Mouse (Mus musculus) thymus, postnatal 10 days (tissue): Measurements from ENCODE around the gene Disp2.

Experiments
- DNase-seq, 2 experiments: peaks; one replicate each; pipeline ENCODE4 v3.0.0; 2021; ENCODE audit warnings: low spot score in 2 of 2

Gene Disp2

GRCm38 (mm10) chr2:118759828-118760227 is 19.7 kb upstream of the Disp2 start:
- peak; percentile 57 to 81 for DNase-seq

GRCm38 (mm10) chr2:118760311-118761025 is 19.1 kb upstream of the Disp2 start:
- no peak for DNase-seq

- no peak for DNase-seq
Observed at GRCm38 (mm10) chr2:118761358-118761757, 18.2 kb upstream of the Disp2 start.

- DNase-seq = peak in 1 of 2 experiments; percentile 38
Observed at GRCm38 (mm10) chr2:118761906-118762783, 17.4 kb upstream of the Disp2 start, which contains the start of gene Ccdc9b. Gene Ccdc9b, minus strand, starts transcription at chr2:118762661.

GRCm38 (mm10) chr2:118762784-118763148 is 16.8 kb upstream of the Disp2 start:
- DNase-seq = no peak

GRCm38 (mm10) chr2:118763469-118763868 is 16.1 kb upstream of the Disp2 start:
- no peak for DNase-seq

GRCm38 (mm10) chr2:118764094-118764831 is 15.3 kb upstream of the Disp2 start:
- peak in 1 of 2 experiments; percentile 59 for DNase-seq

GRCm38 (mm10) chr2:118764875-118765274 is 14.6 kb upstream of the Disp2 start:
- DNase-seq = no peak

GRCm38 (mm10) chr2:118766041-118767033 is 13.2 kb upstream of the Disp2 start:
- DNase-seq = no peak

- no peak for DNase-seq
Observed at GRCm38 (mm10) chr2:118772158-118772874, 7.2 kb upstream of the Disp2 start, which contains the start of gene Phgr1. Gene Phgr1, plus strand, starts transcription at chr2:118772769.

- no peak for DNase-seq
Observed at GRCm38 (mm10) chr2:118774536-118774935, 5.0 kb upstream of the Disp2 start.

- DNase-seq = no peak
Observed at GRCm38 (mm10) chr2:118775396-118775795, 4.1 kb upstream of the Disp2 start.

- no peak for DNase-seq
Observed at GRCm38 (mm10) chr2:118775846-118776245, 3.7 kb upstream of the Disp2 start.

GRCm38 (mm10) chr2:118776295-118776694 is 3.2 kb upstream of the Disp2 start:
- no peak for DNase-seq

- DNase-seq = no peak
Observed at GRCm38 (mm10) chr2:118778418-118778817, 1.1 kb upstream of the Disp2 start.

GRCm38 (mm10) chr2:118779065-118779464 is 454 bp upstream of the Disp2 start:
- no peak for DNase-seq

GRCm38 (mm10) chr2:118781115-118781514 is 1.6 kb downstream of the Disp2 start:
- no peak for DNase-seq

- no peak for DNase-seq
Observed at GRCm38 (mm10) chr2:118782303-118782702, 2.8 kb downstream of the Disp2 start.

- no peak for DNase-seq
Observed at GRCm38 (mm10) chr2:118783093-118783492, 3.6 kb downstream of the Disp2 start.

- no peak for DNase-seq
Observed at GRCm38 (mm10) chr2:118783663-118784062, 4.1 kb downstream of the Disp2 start.
